Mouse (Mus musculus) embryonic facial prominence, embryonic 10.5 days (tissue): ENCODE results near the gene Tyw1. TPM values are rescaled to one million over a fixed set of nuclear protein-coding genes. Genes with fewer than 3 reads are reported as not detected.
A peak's percentile ranks its signal among the peaks of the same experiment; 100 is the strongest.

Experiments
- DNase-seq: peaks from one replicate; pipeline ENCODE4 v3.0.0-alpha.2; 2017; ENCODE audit warnings: low spot score
- H3K27ac ChIP-seq: fragments of 300-500 bp; sonication (generic); replicated peaks from 2 replicates; pipeline ENCODE4 v1.5.1; 2016; ENCODE audit warnings: mild to moderate bottlenecking
- H3K27me3 ChIP-seq: fragments of 300-500 bp; sonication (generic); replicated peaks from 2 replicates; pipeline ENCODE4 v1.6.1; 2016; ENCODE audit warnings: low read depth, mild to moderate bottlenecking; ENCODE audit not compliant: poor library complexity, severe bottlenecking
- H3K36me3 ChIP-seq: fragments of 300-500 bp; sonication (generic); replicated peaks from 2 replicates; pipeline ENCODE4 v1.6.1; 2016; ENCODE audit warnings: mild to moderate bottlenecking, moderate library complexity
- H3K4me1 ChIP-seq: fragments of 300-500 bp; sonication (generic); 2 replicates; pipeline ENCODE4 v1.6.1; 2016
- H3K4me3 ChIP-seq: fragments of 300-500 bp; sonication (generic); 2 replicates; pipeline ENCODE4 v1.5.1; 2016; ENCODE audit warnings: mild to moderate bottlenecking, moderate library complexity
- H3K9me3 ChIP-seq: fragments of 300-500 bp; sonication (generic); 2 replicates; pipeline ENCODE4 v1.6.1; 2016; ENCODE audit warnings: mild to moderate bottlenecking
- WGBS: fragments of 180-500 bp; shearing (Covaris S2); methylation state at CpG from one replicate; pipeline ENCODE4 v1.1.7; 2016; 5-methylcytosine and 5-hydroxymethylcytosine counted together
- polyA plus RNA-seq: library from polyadenylated mRNA; unstranded; fragments of >200 nt; fragmentation: Nextera tagmentation; extraction: Ambion mirVana; gene quantifications from 2 replicates; pipeline ENCODE4 v1.2.1, GENCODE M21; 2016

Tyw1 gene
- polyA plus RNA-seq, 1 experiment from 2014 or later: 32.8 TPM

GRCm38 (mm10) chr5:130368236-130368635, 112.8 kb downstream of the Tyw1 start:
- no peak for DNase-seq
- no peak overlapping the region for H3K27ac ChIP-seq
- H3K9me3 ChIP-seq: no peaks in the 10 kb centered on the region
- peaks cover under 1% of the 10 kb centered on the region; the same call in 1 of the 2 replicates for H3K4me1 ChIP-seq
- WGBS: 84% methylated on average over 6 of the region's 6 CpGs
- H3K4me3 ChIP-seq: no peak overlapping the region
- H3K36me3 ChIP-seq: no peaks in the 10 kb centered on the region
- no peaks in the 10 kb centered on the region for H3K27me3 ChIP-seq

GRCm38 (mm10) chr5:130369237-130369636, 113.8 kb downstream of the Tyw1 start, which contains the start of gene Caln1:
Gene Caln1 (plus strand): TSS chr5:130369455.
- Histone ChIP-seq H3K4me3 (no peak within 1 kb of the TSS), H3K4me1 (no peaks in the 10 kb centered on the region), H3K27me3 (no peaks in the 10 kb centered on the region), H3K36me3 (no peaks in the 10 kb centered on the region), H3K9me3 (no peaks in the 10 kb centered on the region), H3K27ac (no peak within 1 kb of the TSS)
- WGBS: 92% methylated on average over 11 of the region's 11 CpGs
- no peak for DNase-seq

GRCm38 (mm10) chr5:130375411-130375810, 120.0 kb downstream of the Tyw1 start:
- no peak overlapping the region for H3K27ac ChIP-seq
- H3K4me1 ChIP-seq: no peaks in the 10 kb centered on the region
- WGBS: 89% methylated on average over 3 of the region's 3 CpGs
- no peak overlapping the region for H3K4me3 ChIP-seq
- no peaks in the 10 kb centered on the region for H3K36me3 ChIP-seq
- DNase-seq: no peak
- no peaks in the 10 kb centered on the region for H3K27me3 ChIP-seq
- no peaks in the 10 kb centered on the region for H3K9me3 ChIP-seq

GRCm38 (mm10) chr5:130384222-130384912, 128.9 kb downstream of the Tyw1 start, which contains the start of gene A330070K13Rik:
Gene A330070K13Rik (minus strand): TSS chr5:130384631.
- peak; percentile 21 for DNase-seq
- H3K9me3 ChIP-seq: no peaks in the 10 kb centered on the region
- H3K4me3 ChIP-seq: peak within 1 kb of the TSS; percentile 36
- H3K4me1 ChIP-seq: peaks cover 34% of the 10 kb centered on the region
- no peaks in the 10 kb centered on the region; the same call in 1 of the 2 replicates for H3K27me3 ChIP-seq
- peak within 1 kb of the TSS; percentile 15 for H3K27ac ChIP-seq
- WGBS: 10% methylated on average over 13 of the region's 13 CpGs
- H3K36me3 ChIP-seq: no peaks in the 10 kb centered on the region

- DNase-seq: peak; percentile 39
- no peak overlapping the region for H3K27ac ChIP-seq
- 33% methylated on average over 7 of the region's 7 CpGs for WGBS
These were observed 131.0 kb downstream of the Tyw1 start for GRCm38 (mm10) chr5:130386418-130386817.

More at GRCm38 (mm10) chr5:130386418-130386817, 131.0 kb downstream of the Tyw1 start:
- Histone ChIP-seq H3K27me3 (no peaks in the 10 kb centered on the region; the same call in 1 of the 2 replicates), H3K4me3 (no peak overlapping the region), H3K36me3 (no peaks in the 10 kb centered on the region), H3K9me3 (no peaks in the 10 kb centered on the region), H3K4me1 (peaks cover 34% of the 10 kb centered on the region)

Other genes starting within 250 kb of the Tyw1 start
- gene Asl, start 226.4 kb upstream of the Tyw1 start, polyA plus RNA-seq: 34.2 and 34.8 TPM in 2 replicates
- gene Crcp, start 226.3 kb upstream of the Tyw1 start, polyA plus RNA-seq: 53.3 and 54.4 TPM in 2 replicates
- gene Tpst1, start 182.3 kb upstream of the Tyw1 start, polyA plus RNA-seq: 52.3 and 55.6 TPM in 2 replicates
- 4.7 and 5.1 TPM in 2 replicates for gene Kctd7, start 110.8 kb upstream of the Tyw1 start, polyA plus RNA-seq
- gene Rabgef1, start 83.8 kb upstream of the Tyw1 start, polyA plus RNA-seq: 26.2 and 27.2 TPM in 2 replicates
- 37.7 and 39.1 TPM in 2 replicates for gene Tmem248, start 38.5 kb upstream of the Tyw1 start, polyA plus RNA-seq
- 69.9 and 75.6 TPM in 2 replicates for gene Sbds, start 89 bp upstream of the Tyw1 start, polyA plus RNA-seq
- gene Caln1, start 113.8 kb downstream of the Tyw1 start, polyA plus RNA-seq: 0.27 and 0.89 TPM in 2 replicates
- gene A330070K13Rik, start 129.0 kb downstream of the Tyw1 start, polyA plus RNA-seq: not detected in 2 replicates